Mouse (Mus musculus) cerebellum, adult 9-11 months (tissue): ENCODE measurements at regions not wholly inside any gene's neighbourhood (a gene's known extent, or its start where the extent isn't known, plus 50 kb on each side); places are given as distances from the start of the nearest gene placed in this dataset.

ENCODE experiments used
- DNase-seq: peaks from one replicate; pipeline ENCODE4 v3.0.0; 2022

GRCm38 (mm10) chr4:148384251-148385230 is 60.0 kb downstream of the Ubiad1 start:
- DNase-seq, result peak; percentile 58

DNA sequence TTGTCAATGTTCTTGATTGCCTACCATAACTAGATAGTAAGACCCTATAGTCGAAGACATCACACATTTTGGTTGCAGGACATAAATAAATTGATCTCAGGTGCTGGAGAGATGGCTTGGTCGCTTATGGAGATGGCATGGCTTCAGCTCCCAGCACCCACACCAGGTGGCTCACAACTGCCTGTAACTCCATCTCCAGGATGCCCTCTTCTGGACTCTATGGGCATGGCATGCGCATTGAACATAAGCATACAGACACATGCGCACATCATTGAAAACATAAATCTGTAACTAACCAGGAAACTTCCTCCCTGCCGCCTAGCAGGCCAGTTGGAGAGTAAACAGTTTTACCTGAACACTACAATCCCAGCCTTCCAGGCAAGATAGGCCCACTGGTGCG is 64.0 kb downstream of the Ubiad1 start:
- DNase-seq, result no peak

- no peak for DNase-seq
Measured at GRCm38 (mm10) chr4:148378491-148378890, 66.1 kb downstream of the Ubiad1 start.

GRCm38 (mm10) chr4:148377368-148377767 is 67.2 kb downstream of the Ubiad1 start:
- DNase-seq, result no peak

GRCm38 (mm10) chr4:148376439-148376838 is 68.1 kb downstream of the Ubiad1 start:
- DNase-seq, result no peak

- peak; percentile 67 for DNase-seq
Measured at GRCm38 (mm10) chr4:148371489-148371888, 73.1 kb downstream of the Ubiad1 start.

DNA sequence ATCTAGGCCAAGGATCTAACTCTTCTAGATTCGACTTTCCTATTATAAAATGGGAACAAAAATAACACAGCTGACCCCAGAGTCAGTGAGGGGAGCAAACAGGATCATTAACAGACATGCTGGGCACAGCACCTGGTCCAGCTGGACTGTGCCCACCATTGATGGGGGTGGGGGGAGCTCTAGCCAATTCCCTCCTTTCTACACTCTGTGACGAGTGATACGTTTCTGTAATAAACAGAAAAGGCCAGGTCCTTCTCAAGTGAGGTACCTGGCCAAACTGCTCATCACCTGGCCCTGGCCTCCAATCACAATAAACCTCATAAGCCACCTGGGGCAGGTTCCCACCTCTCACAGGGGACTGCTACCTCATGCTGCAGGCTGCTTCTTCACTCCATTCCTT is 76.9 kb downstream of the Ubiad1 start:
- DNase-seq, result no peak

- no peak for DNase-seq
Measured at GRCm38 (mm10) chr4:148365804-148366203, 78.0 kb upstream of the Disp3 start.

- peak; percentile 45 for DNase-seq
Measured at GRCm38 (mm10) chr4:148363366-148364121, 75.8 kb upstream of the Disp3 start.

GRCm38 (mm10) chr4:148360931-148361330 is 73.2 kb upstream of the Disp3 start:
- DNase-seq, result peak; percentile 97

GRCm38 (mm10) chr4:148358336-148358735 is 70.6 kb upstream of the Disp3 start:
- no peak for DNase-seq

- peak; percentile 64 for DNase-seq
Measured at GRCm38 (mm10) chr4:148357221-148357621, 69.5 kb upstream of the Disp3 start.

DNA sequence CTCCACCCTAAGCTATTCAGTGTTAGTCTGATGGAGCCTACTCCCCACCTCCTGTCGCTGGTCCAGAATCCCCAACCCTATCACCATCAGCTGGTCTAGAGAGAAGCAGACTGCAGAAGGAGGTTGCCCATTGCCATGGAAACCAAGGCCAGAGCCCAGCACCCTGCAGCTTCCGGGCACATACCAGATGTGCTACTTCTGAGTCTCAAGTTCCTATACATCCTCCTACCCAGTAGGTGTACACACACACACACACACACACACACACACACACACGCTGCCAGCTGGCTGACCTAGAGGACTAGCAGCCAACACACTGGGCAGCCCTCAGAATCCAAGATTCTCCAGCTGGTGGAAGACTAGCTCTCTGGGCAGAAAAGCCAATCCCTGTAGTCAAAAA is 68.9 kb upstream of the Disp3 start:
- DNase-seq, result peak; percentile 54

DNA sequence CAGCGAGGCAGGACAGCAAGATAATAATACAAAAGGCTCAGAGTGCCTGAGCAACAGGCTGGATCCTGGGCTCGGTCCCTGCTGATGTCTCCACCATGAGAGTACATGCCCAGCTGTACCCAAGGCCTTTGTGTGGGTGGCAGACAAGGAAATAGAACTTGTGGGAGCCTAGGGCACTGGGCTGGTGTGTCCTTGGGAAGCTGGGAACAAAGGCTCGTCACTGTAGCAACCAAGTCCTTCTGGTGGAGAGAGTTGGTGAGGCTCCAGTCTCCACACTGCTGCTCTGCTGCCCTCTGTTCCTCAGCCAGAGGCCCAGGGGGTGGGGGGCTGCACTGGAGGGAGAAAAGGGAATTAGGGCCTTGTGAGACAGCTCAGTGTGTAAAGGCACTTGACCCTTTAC is 66.2 kb upstream of the Disp3 start:
- no peak for DNase-seq

DNA sequence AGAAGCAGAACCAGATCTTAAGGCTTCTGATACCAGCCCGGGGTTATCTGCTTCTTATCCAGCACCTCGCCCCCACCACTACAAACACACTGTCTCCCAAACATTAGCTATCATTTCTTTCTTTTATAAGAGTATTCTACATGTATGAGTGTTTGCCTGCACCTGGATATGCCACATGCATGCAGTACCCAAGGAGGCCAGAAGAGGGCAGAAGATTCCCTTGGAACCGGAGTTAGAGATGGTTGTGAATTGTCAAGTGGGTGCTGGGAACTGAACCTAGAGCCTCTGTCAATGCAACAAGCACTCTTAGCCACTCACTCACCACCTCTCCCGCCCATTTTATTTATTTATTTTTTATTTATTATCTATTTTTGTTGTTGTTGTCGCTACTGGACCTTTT is 64.9 kb upstream of the Disp3 start:
- DNase-seq, result no peak

- DNase-seq, result no peak
Measured at GRCm38 (mm10) chr4:148341531-148342157, 53.9 kb upstream of the Disp3 start.

DNA sequence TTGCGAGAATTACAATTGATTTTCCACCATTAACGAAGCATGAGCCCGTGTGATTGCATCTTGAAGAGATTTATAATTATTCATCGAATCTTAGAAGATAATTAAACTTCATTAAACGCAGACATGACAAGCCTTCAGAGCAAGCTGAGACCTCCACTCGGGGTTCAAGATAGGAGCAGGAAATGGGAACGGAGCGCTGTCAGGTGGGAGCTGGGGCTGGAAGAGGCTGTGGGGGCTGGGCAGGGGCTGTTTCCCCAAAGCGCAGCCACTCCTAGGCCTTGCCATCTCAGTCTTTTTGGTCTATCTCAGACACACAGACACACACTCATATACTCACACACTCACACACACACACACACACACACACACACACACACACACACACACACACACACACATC is 52.6 kb upstream of the Disp3 start:
- DNase-seq, result no peak

GRCm38 (mm10) chr4:148337890-148338880 is 50.4 kb upstream of the Disp3 start:
- DNase-seq, result peak; percentile 26
